Mouse (Mus musculus) heart, postnatal 14 days (tissue): ENCODE measurements at regions not wholly inside any gene's neighbourhood (a gene's known extent, or its start where the extent isn't known, plus 50 kb on each side); places are given as distances from the start of the nearest gene placed in this dataset.

ENCODE experiments used
- DNase-seq, 2 experiments: peaks; one replicate each; pipeline ENCODE4 v3.0.0; 2021 to 2022
- intact Hi-C: fragments of 180-260 bp; cut with DNase I; formaldehyde crosslinking; loops from one replicate; pipeline ENCODE4 v1.15.1; 2025

GRCm38 (mm10) chr4:138509901-138510300 is 55.8 kb downstream of the Camk2n1 start:
- intact Hi-C loops: loop anchor here (5.0 kb wide), 1 partner anchor 192 kb away; no protein-coding TSS in a partner anchor
- DNase-seq: no peak

- intact Hi-C loops: no loop called here
- DNase-seq: no peak
Measured at GRCm38 (mm10) chr4:138513876-138514275, 59.8 kb downstream of the Camk2n1 start.
